Mouse (Mus musculus): ENCODE measurements at regions not wholly inside any gene's neighbourhood (a gene's known extent, or its start where the extent isn't known, plus 50 kb on each side); places are given as distances from the start of the nearest gene placed in this dataset.

- H3K4me3 ChIP-seq (ENCODE audit: low read length): no peak overlapping the region
- no peaks in the 10 kb centered on the region for H3K36me3 ChIP-seq (ENCODE audit: control insufficient read depth, insufficient read depth, low read length)
- no peak overlapping the region for H3K9ac ChIP-seq (ENCODE audit: low read depth, low read length)
- H3K27ac ChIP-seq (ENCODE audit: low read depth, low read length): no peak overlapping the region
- 78% methylated on average over 3 of the region's 3 CpGs for whole genome bisulfite sequencing
- no peak for ATAC-seq
- H3K4me2 ChIP-seq (ENCODE audit: low read length): no peak overlapping the region
- no peaks in the 10 kb centered on the region for H3K27me3 ChIP-seq (replicated peaks; ENCODE audit: control insufficient read depth, insufficient read depth, low read length)
- H3K4me1 ChIP-seq (ENCODE audit: control insufficient read depth, insufficient read depth, low read depth, low read length): no peaks in the 10 kb centered on the region
- H3K9me3 ChIP-seq (ENCODE audit: control insufficient read depth, low read length): no peaks in the 10 kb centered on the region
These were observed 262.3 kb upstream of the Emcn start for GRCm38 (mm10) chr3:137078600-137078975.

GRCm38 (mm10) chr3:137086896-137087295 is 254.0 kb upstream of the Emcn start:
- H3K9ac ChIP-seq (ENCODE audit: low read depth, low read length): no peak overlapping the region
- 94% methylated on average over 8 of the region's 8 CpGs for WGBS
- no peaks in the 10 kb centered on the region for H3K36me3 ChIP-seq (ENCODE audit: control insufficient read depth, insufficient read depth, low read length)
- no peaks in the 10 kb centered on the region for H3K27me3 ChIP-seq (replicated peaks; ENCODE audit: control insufficient read depth, insufficient read depth, low read length)
- H3K9me3 ChIP-seq (ENCODE audit: control insufficient read depth, low read length): no peaks in the 10 kb centered on the region
- H3K4me3 ChIP-seq (ENCODE audit: low read length): no peak overlapping the region
- no peak for ATAC-seq
- H3K27ac ChIP-seq (ENCODE audit: low read depth, low read length): no peak overlapping the region
- no peak overlapping the region for H3K4me2 ChIP-seq (ENCODE audit: low read length)
- no peaks in the 10 kb centered on the region for H3K4me1 ChIP-seq (ENCODE audit: control insufficient read depth, insufficient read depth, low read depth, low read length)

GRCm38 (mm10) chr3:137100627-137101404 is 240.1 kb upstream of the Emcn start:
- WGBS: 58% methylated on average over 4 of the region's 4 CpGs
- no peak; the same call in 1 of the 2 replicates for ATAC-seq

GRCm38 (mm10) chr3:137105930-137106329 is 234.9 kb upstream of the Emcn start:
- Histone ChIP-seq H3K27me3 (replicated peaks; ENCODE audit: control insufficient read depth, insufficient read depth, low read length) (no peaks in the 10 kb centered on the region), H3K36me3 (ENCODE audit: control insufficient read depth, insufficient read depth, low read length) (no peaks in the 10 kb centered on the region), H3K4me1 (ENCODE audit: control insufficient read depth, insufficient read depth, low read depth, low read length) (no peaks in the 10 kb centered on the region), H3K9ac (ENCODE audit: low read depth, low read length) (no peak overlapping the region), H3K4me2 (ENCODE audit: low read length) (no peak overlapping the region), H3K4me3 (ENCODE audit: low read length) (no peak overlapping the region), H3K9me3 (ENCODE audit: control insufficient read depth, low read length) (no peaks in the 10 kb centered on the region), H3K27ac (ENCODE audit: low read depth, low read length) (no peak overlapping the region)
- ATAC-seq: no peak
- WGBS: 94% methylated on average over 1 of the region's 1 CpGs

More at GRCm38 (mm10) chr3:137100627-137101404, 240.1 kb upstream of the Emcn start:
- no peak overlapping the region for H3K4me2 ChIP-seq (ENCODE audit: low read length)
- no peaks in the 10 kb centered on the region for H3K36me3 ChIP-seq (ENCODE audit: control insufficient read depth, insufficient read depth, low read length)
- no peaks in the 10 kb centered on the region for H3K27me3 ChIP-seq (replicated peaks; ENCODE audit: control insufficient read depth, insufficient read depth, low read length)
- H3K4me1 ChIP-seq (ENCODE audit: control insufficient read depth, insufficient read depth, low read depth, low read length): no peaks in the 10 kb centered on the region
- no peaks in the 10 kb centered on the region for H3K9me3 ChIP-seq (ENCODE audit: control insufficient read depth, low read length)
- no peak overlapping the region for H3K9ac ChIP-seq (ENCODE audit: low read depth, low read length)
- H3K27ac ChIP-seq (ENCODE audit: low read depth, low read length): no peak overlapping the region
- H3K4me3 ChIP-seq (ENCODE audit: low read length): no peak overlapping the region

- 90% methylated on average over 2 of the region's 2 CpGs for WGBS
- Histone ChIP-seq H3K27me3 (replicated peaks; ENCODE audit: control insufficient read depth, insufficient read depth, low read length) (no peaks in the 10 kb centered on the region), H3K9ac (ENCODE audit: low read depth, low read length) (no peak overlapping the region), H3K36me3 (ENCODE audit: control insufficient read depth, insufficient read depth, low read length) (no peaks in the 10 kb centered on the region), H3K4me1 (ENCODE audit: control insufficient read depth, insufficient read depth, low read depth, low read length) (no peaks in the 10 kb centered on the region), H3K27ac (ENCODE audit: low read depth, low read length) (no peak overlapping the region), H3K9me3 (ENCODE audit: control insufficient read depth, low read length) (no peaks in the 10 kb centered on the region), H3K4me2 (ENCODE audit: low read length) (no peak overlapping the region), H3K4me3 (ENCODE audit: low read length) (no peak overlapping the region)
- no peak for ATAC-seq
These were observed 232.7 kb upstream of the Emcn start for GRCm38 (mm10) chr3:137108197-137108596.

GRCm38 (mm10) chr3:137109786-137110185 is 231.1 kb upstream of the Emcn start:
- no peaks in the 10 kb centered on the region for H3K4me1 ChIP-seq (ENCODE audit: control insufficient read depth, insufficient read depth, low read depth, low read length)
- H3K9me3 ChIP-seq (ENCODE audit: control insufficient read depth, low read length): no peaks in the 10 kb centered on the region
- peak; percentile 34; the same call in 1 of the 2 replicates for ATAC-seq
- H3K27me3 ChIP-seq (replicated peaks; ENCODE audit: control insufficient read depth, insufficient read depth, low read length): no peaks in the 10 kb centered on the region
- no peak overlapping the region for H3K4me3 ChIP-seq (ENCODE audit: low read length)
- WGBS: 86% methylated on average over 9 of the region's 9 CpGs
- H3K36me3 ChIP-seq (ENCODE audit: control insufficient read depth, insufficient read depth, low read length): no peaks in the 10 kb centered on the region
- no peak overlapping the region for H3K27ac ChIP-seq (ENCODE audit: low read depth, low read length)
- no peak overlapping the region for H3K4me2 ChIP-seq (ENCODE audit: low read length)
- H3K9ac ChIP-seq (ENCODE audit: low read depth, low read length): no peak overlapping the region

- H3K27me3 ChIP-seq (replicated peaks; ENCODE audit: control insufficient read depth, insufficient read depth, low read length): no peaks in the 10 kb centered on the region
- no peak overlapping the region for H3K27ac ChIP-seq (ENCODE audit: low read depth, low read length)
- WGBS: 67% methylated on average over 4 of the region's 4 CpGs
- H3K9ac ChIP-seq (ENCODE audit: low read depth, low read length): no peak overlapping the region
- ATAC-seq: peak; percentile 86
- H3K4me3 ChIP-seq (ENCODE audit: low read length): no peak overlapping the region
- H3K4me1 ChIP-seq (ENCODE audit: control insufficient read depth, insufficient read depth, low read depth, low read length): no peaks in the 10 kb centered on the region
- no peaks in the 10 kb centered on the region for H3K9me3 ChIP-seq (ENCODE audit: control insufficient read depth, low read length)
- H3K4me2 ChIP-seq (ENCODE audit: low read length): no peak overlapping the region
- no peaks in the 10 kb centered on the region for H3K36me3 ChIP-seq (ENCODE audit: control insufficient read depth, insufficient read depth, low read length)
These were observed 230.4 kb upstream of the Emcn start for GRCm38 (mm10) chr3:137110485-137110884.

GRCm38 (mm10) chr3:137129967-137130366 is 210.9 kb upstream of the Emcn start:
- 78% methylated on average over 4 of the region's 4 CpGs for WGBS
- Histone ChIP-seq H3K4me2 (ENCODE audit: low read length) (no peak overlapping the region), H3K27ac (ENCODE audit: low read depth, low read length) (no peak overlapping the region), H3K27me3 (replicated peaks; ENCODE audit: control insufficient read depth, insufficient read depth, low read length) (no peaks in the 10 kb centered on the region), H3K36me3 (ENCODE audit: control insufficient read depth, insufficient read depth, low read length) (no peaks in the 10 kb centered on the region), H3K4me1 (ENCODE audit: control insufficient read depth, insufficient read depth, low read depth, low read length) (no peaks in the 10 kb centered on the region), H3K9me3 (ENCODE audit: control insufficient read depth, low read length) (no peaks in the 10 kb centered on the region), H3K4me3 (ENCODE audit: low read length) (no peak overlapping the region), H3K9ac (ENCODE audit: low read depth, low read length) (no peak overlapping the region)
- no peak for ATAC-seq

- WGBS: 65% methylated on average over 3 of the region's 3 CpGs
- no peaks in the 10 kb centered on the region for H3K9me3 ChIP-seq (ENCODE audit: control insufficient read depth, low read length)
- no peak for ATAC-seq
- no peaks in the 10 kb centered on the region for H3K36me3 ChIP-seq (ENCODE audit: control insufficient read depth, insufficient read depth, low read length)
- H3K27me3 ChIP-seq (replicated peaks; ENCODE audit: control insufficient read depth, insufficient read depth, low read length): no peaks in the 10 kb centered on the region
- no peak overlapping the region for H3K9ac ChIP-seq (ENCODE audit: low read depth, low read length)
- H3K4me2 ChIP-seq (ENCODE audit: low read length): no peak overlapping the region
- no peak overlapping the region for H3K4me3 ChIP-seq (ENCODE audit: low read length)
- no peaks in the 10 kb centered on the region for H3K4me1 ChIP-seq (ENCODE audit: control insufficient read depth, insufficient read depth, low read depth, low read length)
- no peak overlapping the region for H3K27ac ChIP-seq (ENCODE audit: low read depth, low read length)
These were observed 198.8 kb upstream of the Emcn start for GRCm38 (mm10) chr3:137142041-137142440.
